Mouse (Mus musculus): ENCODE results near the gene Gm4450.
"Not testable (repeated sequence)": the region's sequence is repeated elsewhere in the genome, so short reads cannot be mapped to it uniquely, and the experiment has no call there.

Gene Gm4450

GRCm38 (mm10) chr3:98457026-98457425, at the start of gene Gm4450:
Gm4450 (minus strand) TSS chr3:98457126.
- DNase-seq (ENCODE audit: low read depth in 1 of 2, low spot score in 2 of 2): not testable (repeated sequence)

DNA sequence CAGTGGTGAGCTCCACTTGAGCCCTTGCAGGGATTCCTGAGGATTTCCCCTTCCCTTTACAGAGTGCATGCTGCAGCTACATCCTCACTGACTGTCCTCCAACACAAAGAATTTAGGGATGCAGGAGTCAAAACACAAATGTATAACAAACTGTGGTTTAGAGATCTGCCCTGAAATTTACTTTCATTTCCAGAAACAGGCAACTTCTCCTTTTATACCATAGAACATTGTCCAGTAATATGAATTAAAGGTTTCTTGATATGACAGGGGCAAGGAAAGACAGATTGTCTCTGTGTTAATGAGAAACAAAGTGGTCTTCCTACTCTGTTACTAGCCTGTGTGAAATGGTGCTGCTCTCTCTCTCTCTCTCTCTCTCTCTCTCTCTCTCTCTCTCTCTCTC, 40.5 kb upstream of the Gm4450 start:
- not testable (repeated sequence) for DNase-seq (ENCODE audit: low read depth in 1 of 2, low spot score in 2 of 2)

GRCm38 (mm10) chr3:98496762-98497161, 39.8 kb upstream of the Gm4450 start:
- not testable (repeated sequence) for DNase-seq (ENCODE audit: low read depth in 1 of 2, low spot score in 2 of 2)

DNA sequence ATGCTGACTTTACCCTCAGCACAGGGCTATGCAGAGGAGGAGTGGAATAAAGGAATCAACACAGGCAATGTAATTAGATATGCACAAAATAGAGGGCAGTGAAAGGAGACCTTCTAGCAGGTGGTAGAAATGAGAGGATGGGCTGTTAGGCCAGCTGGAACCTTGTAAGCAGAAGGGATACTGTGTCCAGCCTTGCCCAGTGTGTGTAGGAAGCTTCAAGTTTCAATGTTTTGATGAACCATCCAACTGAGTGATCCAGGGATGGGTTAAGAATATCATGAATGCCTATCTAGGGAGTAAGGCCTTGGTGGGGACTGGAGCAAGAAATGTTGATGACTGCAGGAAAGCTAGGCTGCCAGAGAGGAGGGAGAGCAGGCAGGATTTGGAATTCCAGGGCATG, 38.1 kb upstream of the Gm4450 start:
- not testable (repeated sequence) for DNase-seq (ENCODE audit: low read depth in 1 of 2, low spot score in 2 of 2)

GRCm38 (mm10) chr3:98494184-98494583, 37.3 kb upstream of the Gm4450 start:
- DNase-seq (ENCODE audit: low read depth in 1 of 2, low spot score in 2 of 2): not testable (repeated sequence)

DNA sequence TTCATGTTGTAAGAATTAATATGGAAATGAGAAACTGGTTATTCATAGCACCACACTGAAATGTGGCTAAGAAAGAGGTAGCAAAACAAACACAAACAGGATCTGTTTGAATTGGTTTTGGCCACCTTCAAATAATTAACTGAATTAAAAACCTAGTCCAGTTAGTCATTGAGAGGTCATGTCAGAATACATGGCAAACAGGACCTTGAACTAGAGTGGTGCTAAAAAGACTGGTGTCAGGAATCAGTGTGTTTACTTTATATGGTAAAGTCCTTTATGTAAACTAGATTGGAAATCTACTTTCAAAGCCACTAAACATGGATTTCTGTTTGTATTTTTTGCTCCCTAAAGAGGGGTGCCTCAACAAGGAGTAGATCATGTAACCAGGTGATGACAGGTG, 14.6 kb upstream of the Gm4450 start:
- not testable (repeated sequence) for DNase-seq (ENCODE audit: low read depth in 1 of 2, low spot score in 2 of 2)

- DNase-seq (ENCODE audit: low read depth in 1 of 2, low spot score in 2 of 2): not testable (repeated sequence)
These were observed 14.1 kb upstream of the Gm4450 start for GRCm38 (mm10) chr3:98471057-98471456.

DNA sequence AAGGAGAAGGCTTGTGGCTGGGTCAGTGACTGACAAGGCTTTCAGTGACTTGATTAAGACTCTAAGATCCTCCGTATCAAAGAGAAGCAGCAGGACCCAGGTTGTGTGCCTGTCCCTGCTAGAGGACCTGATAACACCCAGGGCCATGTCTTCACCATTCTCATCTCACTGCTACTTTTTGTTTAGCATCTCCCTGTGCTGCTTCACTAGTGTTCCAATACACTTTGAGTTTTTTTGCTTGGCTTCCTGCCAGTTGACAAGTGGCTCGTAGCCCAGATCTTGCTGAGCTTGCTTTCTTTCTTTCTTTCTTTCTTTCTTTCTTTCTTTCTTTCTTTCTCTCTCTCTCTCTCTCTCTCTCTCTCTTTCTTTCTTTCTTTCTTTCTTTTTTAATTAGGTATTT, 12.4 kb upstream of the Gm4450 start:
- DNase-seq (ENCODE audit: low read depth in 1 of 2, low spot score in 2 of 2): not testable (repeated sequence)

GRCm38 (mm10) chr3:98453786-98454185, 3.1 kb downstream of the Gm4450 start:
- DNase-seq (ENCODE audit: low read depth in 1 of 2, low spot score in 2 of 2): not testable (repeated sequence)

DNA sequence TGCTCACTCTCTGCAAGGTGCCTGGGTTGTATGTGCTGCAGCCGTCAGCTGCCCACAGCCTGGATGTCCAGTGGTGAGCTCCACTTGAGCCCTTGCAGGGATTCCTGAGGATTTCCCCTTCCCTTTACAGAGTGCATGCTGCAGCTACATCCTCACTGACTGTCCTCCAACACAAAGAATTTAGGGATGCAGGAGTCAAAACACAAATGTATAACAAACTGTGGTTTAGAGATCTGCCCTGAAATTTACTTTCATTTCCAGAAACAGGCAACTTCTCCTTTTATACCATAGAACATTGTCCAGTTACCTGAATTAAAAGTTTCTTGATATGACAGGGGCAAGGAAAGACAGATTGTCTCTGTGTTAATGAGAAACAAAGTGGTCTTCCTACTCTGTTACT, 13.0 kb downstream of the Gm4450 start:
- DNase-seq (ENCODE audit: low read depth in 1 of 2, low spot score in 2 of 2): not testable (repeated sequence)

DNA sequence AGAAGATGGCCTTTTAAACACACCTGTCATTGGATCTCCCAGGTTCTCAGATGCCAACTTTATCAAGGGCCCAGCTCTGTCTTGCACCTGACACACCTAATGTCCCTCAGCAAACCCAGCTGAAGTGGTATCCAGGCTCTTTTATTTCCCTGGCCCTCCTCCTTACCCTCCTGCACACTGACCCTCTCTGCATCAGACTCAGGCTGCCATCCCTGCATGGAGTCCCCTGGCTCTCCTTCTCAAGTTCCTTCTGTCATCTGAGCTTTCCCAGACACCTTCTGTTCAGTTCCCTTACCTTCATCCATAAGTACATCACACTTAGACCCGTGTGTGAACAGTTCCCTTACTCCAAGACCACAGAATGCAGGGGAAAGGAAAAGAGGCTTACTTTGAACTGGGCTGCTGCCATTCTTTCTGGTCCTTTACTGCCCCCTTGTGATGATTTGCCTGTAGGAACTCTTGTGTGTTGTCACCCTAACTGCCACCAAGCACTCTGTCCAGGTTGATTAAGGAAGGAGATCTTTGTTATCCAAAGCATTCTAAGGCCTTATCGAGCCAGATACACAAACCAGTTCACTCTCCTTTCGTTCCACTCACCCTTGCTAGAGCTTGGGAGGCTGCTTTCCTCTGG, 13.7 kb downstream of the Gm4450 start:
- not testable (repeated sequence) for DNase-seq (ENCODE audit: low read depth in 1 of 2, low spot score in 2 of 2)

DNA sequence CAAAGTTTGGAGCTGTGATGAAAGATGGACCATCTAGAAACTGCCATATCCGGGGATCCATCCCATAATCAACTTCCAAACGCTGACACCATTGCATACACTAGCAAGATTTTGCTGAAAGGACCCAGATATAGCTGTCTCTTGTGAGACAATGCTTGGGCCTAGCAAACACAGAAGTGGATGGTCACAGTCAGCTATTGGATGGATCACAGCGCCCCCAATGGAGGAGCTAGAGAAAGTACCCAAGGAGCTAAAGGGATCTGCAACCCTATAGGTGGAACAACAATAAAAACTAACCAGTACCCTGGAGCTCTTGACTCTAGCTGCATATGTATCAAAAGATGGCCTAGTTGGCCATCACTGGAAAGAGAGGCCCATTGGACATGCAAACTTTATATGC, 14.7 kb downstream of the Gm4450 start:
- not testable (repeated sequence) for DNase-seq (ENCODE audit: low read depth in 1 of 2, low spot score in 2 of 2)

DNA sequence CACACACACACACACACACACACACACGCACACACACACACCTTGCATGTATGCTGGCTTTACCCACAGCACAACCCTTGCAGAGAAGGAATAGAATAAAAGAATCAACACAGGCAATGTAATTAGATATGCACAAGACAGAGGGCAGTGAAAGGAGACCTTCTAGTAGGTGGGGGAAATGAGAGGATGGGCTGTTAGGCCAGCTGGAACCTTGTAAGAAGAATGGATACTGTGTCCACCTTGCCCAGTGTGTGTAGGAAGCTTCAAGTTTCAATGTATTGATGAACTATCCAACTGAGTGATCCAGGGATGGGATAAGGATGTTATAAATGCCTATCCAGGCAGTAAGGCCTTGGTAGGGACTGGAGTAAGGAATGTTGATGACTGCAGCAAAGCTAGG, 21.9 kb downstream of the Gm4450 start:
- no peak for DNase-seq (ENCODE audit: low read depth in 1 of 2, low spot score in 2 of 2)

DNA sequence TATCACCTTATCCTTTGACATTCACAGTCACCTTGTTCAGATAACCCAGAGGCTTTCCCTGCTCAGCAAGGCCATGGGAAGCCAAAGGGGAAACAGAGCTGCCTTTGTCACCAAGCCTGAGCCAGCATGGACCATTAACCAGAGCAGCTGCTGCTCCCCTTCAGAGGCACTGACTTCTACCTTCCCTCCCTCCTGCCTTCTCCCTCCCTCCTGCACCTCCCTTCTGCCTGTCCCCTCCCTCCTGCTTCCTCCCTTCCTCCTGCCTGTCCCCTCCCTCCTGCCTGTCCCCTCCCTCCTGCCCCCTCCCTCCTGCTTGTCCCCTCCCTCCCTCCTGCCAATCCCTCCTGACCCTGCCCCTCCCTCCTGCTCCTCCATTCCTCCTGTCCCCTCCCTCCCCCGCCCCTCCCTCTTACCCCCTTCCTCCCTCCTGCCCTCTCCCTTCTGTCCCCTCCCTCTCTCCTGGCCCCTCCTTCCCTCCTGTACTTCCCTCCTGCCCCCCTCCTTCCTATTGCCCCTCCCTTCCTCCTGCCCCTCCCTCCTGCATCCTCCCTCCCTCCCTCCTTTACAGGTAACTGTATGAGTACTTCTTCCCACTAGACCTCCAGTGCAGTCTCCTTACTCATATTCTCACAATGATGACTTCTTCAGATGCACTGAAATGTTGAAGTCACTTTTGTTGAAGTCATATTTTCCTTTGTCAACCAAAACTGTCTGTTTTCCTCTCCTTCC, 22.7 kb downstream of the Gm4450 start:
- DNase-seq (ENCODE audit: low read depth in 1 of 2, low spot score in 2 of 2): no peak

DNA sequence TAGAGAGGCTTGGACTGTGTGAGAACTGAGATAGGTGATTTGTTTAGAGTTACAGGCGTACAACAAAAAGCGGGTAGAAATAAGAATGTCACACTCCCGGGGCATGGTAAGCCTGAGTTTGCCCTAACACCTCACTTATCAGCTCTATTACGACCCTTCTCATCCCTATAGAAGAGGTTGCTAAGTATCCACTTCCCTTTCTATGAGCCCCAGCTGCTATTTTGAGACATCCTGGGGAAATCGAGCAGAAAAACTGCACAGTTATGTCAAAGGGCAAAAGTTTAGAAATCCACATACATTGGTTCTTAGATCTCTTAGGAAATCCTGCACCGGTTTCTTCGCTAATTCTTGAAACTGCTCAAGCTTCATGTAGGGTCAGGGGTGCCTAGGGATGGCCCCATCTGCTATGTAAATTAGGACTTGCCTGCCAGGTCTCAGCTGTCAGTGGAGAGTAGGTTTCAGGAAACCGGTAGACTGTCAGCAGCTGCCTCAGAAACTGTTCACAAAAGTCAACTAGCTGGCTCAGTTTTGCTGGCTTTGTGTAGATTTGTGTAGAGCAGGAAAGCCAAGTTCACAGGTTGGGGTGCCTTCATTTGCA, 27.9 kb downstream of the Gm4450 start:
- DNase-seq (ENCODE audit: low read depth in 1 of 2, low spot score in 2 of 2): no peak

DNA sequence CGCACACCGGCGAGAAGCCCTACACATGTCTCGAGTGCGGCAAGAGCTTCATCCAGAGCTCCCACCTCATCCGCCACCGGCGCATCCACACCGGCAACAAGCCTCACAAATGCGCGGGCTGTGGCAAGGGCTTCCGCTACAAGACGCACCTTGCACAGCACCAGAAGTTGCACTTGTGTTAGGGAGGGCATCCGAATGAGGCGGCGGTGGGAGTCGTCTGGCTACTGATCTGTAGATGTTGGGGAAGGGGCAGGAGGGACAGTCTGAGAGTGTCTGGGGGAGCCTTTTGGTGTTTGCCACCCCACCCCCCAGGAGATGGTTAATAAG, 28.5 kb downstream of the Gm4450 start:
- no peak for DNase-seq (ENCODE audit: low read depth in 1 of 2, low spot score in 2 of 2)

DNA sequence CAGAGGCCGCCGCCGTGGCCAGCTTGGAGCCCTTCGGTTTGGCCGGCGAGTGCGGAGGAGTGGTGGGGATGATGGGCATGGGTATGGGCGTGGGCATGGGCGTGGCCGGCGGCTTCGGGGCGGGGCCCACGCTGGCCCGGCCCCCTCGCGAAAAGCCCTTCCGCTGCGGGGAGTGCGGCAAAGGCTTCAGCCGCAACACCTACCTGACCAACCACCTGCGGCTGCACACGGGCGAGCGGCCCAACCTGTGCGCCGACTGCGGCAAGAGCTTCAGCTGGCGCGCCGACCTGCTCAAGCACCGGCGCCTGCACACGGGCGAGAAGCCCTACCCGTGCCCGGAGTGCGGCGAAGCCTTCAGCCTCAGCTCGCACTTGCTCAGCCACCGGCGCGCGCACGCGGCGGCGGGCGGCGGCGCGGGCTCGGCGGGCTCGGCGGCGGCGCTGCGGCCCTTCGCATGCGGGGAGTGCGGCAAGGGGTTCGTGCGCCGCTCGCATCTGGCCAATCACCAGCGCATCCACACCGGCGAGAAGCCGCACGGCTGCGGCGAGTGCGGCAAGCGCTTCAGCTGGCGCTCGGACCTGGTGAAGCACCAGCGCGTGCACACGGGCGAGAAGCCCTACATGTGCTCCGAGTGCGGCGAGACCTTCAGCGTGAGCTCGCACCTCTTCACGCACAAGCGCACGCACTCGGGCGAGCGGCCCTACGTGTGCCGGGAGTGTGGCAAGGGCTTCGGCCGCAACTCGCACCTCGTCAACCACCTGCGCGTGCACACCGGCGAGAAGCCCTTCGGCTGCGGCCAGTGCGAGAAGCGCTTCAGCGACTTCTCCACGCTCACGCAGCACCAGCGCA, 29.1 kb downstream of the Gm4450 start:
- DNase-seq (ENCODE audit: low read depth in 1 of 2, low spot score in 2 of 2): no peak

- DNase-seq (ENCODE audit: low read depth in 1 of 2, low spot score in 2 of 2): no peak
These were observed 29.7 kb downstream of the Gm4450 start for GRCm38 (mm10) chr3:98427260-98427599.

- DNase-seq (ENCODE audit: low read depth in 1 of 2, low spot score in 2 of 2): no peak
These were observed 30.2 kb downstream of the Gm4450 start for GRCm38 (mm10) chr3:98426749-98427148.

DNA sequence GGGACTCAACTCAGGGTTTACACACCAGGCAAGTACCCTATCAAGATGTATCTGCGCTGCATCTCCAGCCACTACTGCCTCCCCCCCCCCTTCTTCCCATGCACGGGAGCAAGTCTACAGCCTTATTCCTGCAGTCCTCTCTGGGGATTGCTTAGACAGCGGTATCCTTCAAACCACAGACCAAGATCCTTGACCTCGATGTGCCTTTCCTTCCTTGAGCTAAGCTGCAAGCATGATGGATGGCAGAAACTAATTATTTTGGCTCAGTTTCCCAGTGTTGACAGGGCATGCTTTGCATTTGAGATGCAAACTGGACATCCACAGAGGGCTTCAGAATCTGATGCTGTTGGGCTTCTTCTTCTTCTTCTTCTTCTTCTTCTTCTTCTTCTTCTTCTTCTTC, 34.0 kb downstream of the Gm4450 start:
- no peak for DNase-seq (ENCODE audit: low read depth in 1 of 2, low spot score in 2 of 2)

GRCm38 (mm10) chr3:98419786-98420070, 37.2 kb downstream of the Gm4450 start:
- DNase-seq (ENCODE audit: low read depth in 1 of 2, low spot score in 2 of 2): no peak
